Mouse (Mus musculus) lung, postnatal 0 days (tissue): Measurements from ENCODE around the gene 5730455P16Rik. TPM values are rescaled to one million over a fixed set of nuclear protein-coding genes. Genes with fewer than 3 reads are reported as not detected.
"Not testable (repeated sequence)": the region's sequence is repeated elsewhere in the genome, so short reads cannot be mapped to it uniquely, and the experiment has no call there.

Source experiments
- ATAC-seq: fragments of 200-750 bp; cut with Nextera tagmentation; 2 replicates; pipeline ENCODE4 v1.8.0; 2017; ENCODE audit warnings: moderate library complexity
- DNase-seq: peaks from one replicate; pipeline ENCODE4 v3.0.0-alpha.2; 2016; ENCODE audit warnings: low spot score
- H3K27ac ChIP-seq: fragments of 300-500 bp; sonication (generic); 2 replicates; pipeline ENCODE4 v1.5.1; 2014; ENCODE audit warnings: antibody characterized with exemption, mild to moderate bottlenecking, low read length, mixed read lengths
- H3K27me3 ChIP-seq: fragments of 300-500 bp; sonication (generic); replicated peaks from 2 replicates; pipeline ENCODE4 v1.6.1; 2014; ENCODE audit warnings: low read length, mixed read lengths; ENCODE audit not compliant: insufficient read depth
- H3K36me3 ChIP-seq: fragments of 300-500 bp; sonication (generic); 2 replicates; pipeline ENCODE4 v1.6.1; 2014; ENCODE audit warnings: low read length, mixed read lengths; ENCODE audit not compliant: insufficient read depth
- H3K4me1 ChIP-seq: fragments of 300-500 bp; sonication (generic); 2 replicates; pipeline ENCODE4 v1.6.1; 2014; ENCODE audit warnings: antibody characterized with exemption, low read depth, low read length, mixed read lengths; ENCODE audit not compliant: insufficient read depth
- H3K4me2 ChIP-seq: fragments of 300-500 bp; sonication (generic); replicated peaks from 2 replicates; pipeline ENCODE4 v1.6.1; 2014; ENCODE audit warnings: low read depth, mild to moderate bottlenecking, low read length, moderate library complexity, mixed read lengths
- H3K4me3 ChIP-seq: fragments of 300-500 bp; sonication (generic); 2 replicates; pipeline ENCODE4 v1.5.1; 2014; ENCODE audit warnings: low read depth, low read length
- H3K9ac ChIP-seq: fragments of 300-500 bp; sonication (generic); replicated peaks from 2 replicates; pipeline ENCODE4 v1.6.1; 2014; ENCODE audit warnings: low read depth, mild to moderate bottlenecking
- H3K9me3 ChIP-seq: fragments of 300-500 bp; sonication (generic); 2 replicates; pipeline ENCODE4 v1.6.1; 2016; ENCODE audit warnings: low read length, mixed read lengths
- CTCF ChIP-seq: IDR thresholded peaks from 2 replicates; pipeline ENCODE4 v1.5.1; 2016; ENCODE audit warnings: antibody characterized with exemption, mild to moderate bottlenecking
- EP300 ChIP-seq: IDR thresholded peaks from 2 replicates; pipeline ENCODE4 v1.6.1; 2016; ENCODE audit warnings: antibody characterized with exemption, mild to moderate bottlenecking, control low read depth
- WGBS: fragments of 180-500 bp; shearing (Covaris S2); extraction: QIAGEN DNeasy Blood & Tissue Kit; methylation state at CpG from one replicate; pipeline ENCODE4 v1.1.7; 2014; 5-methylcytosine and 5-hydroxymethylcytosine counted together
- polyA plus RNA-seq: library from polyadenylated mRNA; unstranded; fragments of >200 nt; fragmentation: Nextera tagmentation; extraction: Ambion mirVana; gene quantifications from 2 replicates; pipeline ENCODE4 v1.2.1, GENCODE M21; 2015

5730455P16Rik gene
- polyA plus RNA-seq, 1 experiment from 2014 or later: 13.3 TPM

GRCm38 (mm10) chr11:80420202-80420984, 42.6 kb upstream of the 5730455P16Rik start:
- no peaks in the 10 kb centered on the region for H3K36me3 ChIP-seq
- WGBS: 52% methylated on average over 2 of the region's 2 CpGs
- H3K4me3 ChIP-seq: no peak overlapping the region
- H3K4me2 ChIP-seq: no peak overlapping the region
- ATAC-seq (no peak), DNase-seq (no peak)
- no peaks in the 10 kb centered on the region for H3K27me3 ChIP-seq
- no peak for TF ChIP-seq CTCF
- no peak for TF ChIP-seq EP300
- H3K9ac ChIP-seq: no peak overlapping the region
- H3K4me1 ChIP-seq: no peaks in the 10 kb centered on the region
- no peak overlapping the region for H3K27ac ChIP-seq
- no peaks in the 10 kb centered on the region for H3K9me3 ChIP-seq

DNA sequence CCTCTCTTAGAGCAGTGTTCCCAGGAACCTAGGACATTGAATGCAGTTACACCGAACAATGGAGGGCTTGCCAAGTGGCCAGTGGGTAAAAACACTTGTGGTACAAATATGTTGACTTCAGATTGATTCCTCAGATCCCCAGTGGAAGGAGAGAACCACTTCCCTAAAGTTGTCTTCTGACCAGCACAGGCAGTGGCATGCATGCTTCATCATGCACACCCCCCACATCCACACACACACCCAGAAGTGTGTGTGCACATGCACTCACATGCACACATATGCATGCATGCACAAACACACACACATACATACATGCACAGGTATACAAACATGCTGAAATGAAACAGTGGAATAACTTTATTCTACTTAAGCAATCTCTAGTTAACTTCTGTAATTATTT, 41.9 kb upstream of the 5730455P16Rik start:
- Histone ChIP-seq H3K36me3 (no peaks in the 10 kb centered on the region), H3K9me3 (no peaks in the 10 kb centered on the region), H3K4me2 (no peak overlapping the region), H3K27ac (no peak overlapping the region), H3K4me3 (no peak overlapping the region), H3K27me3 (no peaks in the 10 kb centered on the region), H3K9ac (no peak overlapping the region), H3K4me1 (no peaks in the 10 kb centered on the region)
- no peak for DNase-seq
- WGBS: 67% methylated on average over 1 of the region's 1 CpGs
- TF ChIP-seq EP300 (no peak), CTCF (no peak)
- no peak for ATAC-seq

- H3K9me3 ChIP-seq: no peaks in the 10 kb centered on the region
- 76% methylated on average over 5 of the region's 5 CpGs for WGBS
- no peak overlapping the region for H3K27ac ChIP-seq
- DNase-seq (no peak), ATAC-seq (no peak)
- no peak overlapping the region for H3K4me3 ChIP-seq
- no peaks in the 10 kb centered on the region for H3K4me1 ChIP-seq
- no peak overlapping the region for H3K4me2 ChIP-seq
- TF ChIP-seq CTCF: no peak
- TF ChIP-seq EP300: no peak
- H3K27me3 ChIP-seq: no peaks in the 10 kb centered on the region
- no peaks in the 10 kb centered on the region for H3K36me3 ChIP-seq
- no peak overlapping the region for H3K9ac ChIP-seq
These were observed 39.3 kb upstream of the 5730455P16Rik start for GRCm38 (mm10) chr11:80417085-80417484.

DNA sequence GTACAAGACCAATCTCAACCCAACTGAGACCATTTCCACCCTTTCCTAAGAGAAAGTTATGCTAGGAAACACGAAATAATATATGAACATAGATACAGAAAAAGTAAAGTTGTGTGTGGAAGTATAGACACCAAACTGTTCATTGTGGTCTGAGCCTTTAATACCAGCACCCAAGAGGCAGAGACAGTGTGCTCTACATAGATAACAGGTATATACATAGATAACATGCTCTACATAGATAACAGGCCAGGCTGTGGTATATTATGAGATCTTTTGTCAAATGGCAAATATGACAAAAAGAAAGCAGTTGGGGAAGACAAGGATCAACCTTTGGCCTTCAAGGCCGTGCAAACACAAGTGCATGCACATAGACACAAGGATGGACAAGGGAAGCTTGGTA, 32.5 kb upstream of the 5730455P16Rik start:
- Histone ChIP-seq H3K9me3 (no peaks in the 10 kb centered on the region), H3K27ac (no peak overlapping the region), H3K4me2 (no peak overlapping the region), H3K4me1 (no peaks in the 10 kb centered on the region), H3K9ac (no peak overlapping the region), H3K4me3 (no peak overlapping the region), H3K36me3 (peaks cover 10% of the 10 kb centered on the region; the same call in 1 of the 2 replicates), H3K27me3 (no peaks in the 10 kb centered on the region)
- TF ChIP-seq CTCF: no peak
- TF ChIP-seq EP300: no peak
- DNase-seq (no peak), ATAC-seq (no peak)
- 91% methylated on average over 2 of the region's 2 CpGs for WGBS

GRCm38 (mm10) chr11:80407878-80408277, 30.0 kb upstream of the 5730455P16Rik start:
- not testable (repeated sequence) for H3K4me1 ChIP-seq, H3K27me3 ChIP-seq, H3K9me3 ChIP-seq, H3K4me3 ChIP-seq, H3K4me2 ChIP-seq, H3K9ac ChIP-seq, ATAC-seq, DNase-seq, H3K27ac ChIP-seq
- peaks cover 12% of the 10 kb centered on the region; the same call in 1 of the 2 replicates for H3K36me3 ChIP-seq
- 95% methylated on average over 6 of the region's 6 CpGs for WGBS

DNA sequence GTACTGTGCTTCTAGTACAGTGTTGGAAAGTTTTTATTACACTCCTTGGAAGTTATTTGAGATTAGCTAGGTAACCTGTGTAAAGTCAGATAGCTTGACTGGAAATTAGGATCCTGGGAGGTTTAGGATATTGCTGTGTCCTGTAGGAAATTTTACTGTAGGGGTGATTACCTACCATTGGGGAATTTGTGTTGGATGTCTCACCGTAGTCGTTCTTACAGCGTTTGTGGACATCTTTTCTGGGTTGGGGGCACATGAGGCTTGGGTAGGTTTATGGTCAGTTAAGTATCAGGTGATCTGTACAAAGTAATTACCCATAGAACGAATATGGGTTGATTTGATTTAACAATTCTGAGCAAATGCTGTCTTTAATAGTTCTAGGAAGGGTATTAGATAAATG, 18.8 kb upstream of the 5730455P16Rik start:
- no peak overlapping the region for H3K27ac ChIP-seq
- DNase-seq (no peak), ATAC-seq (no peak)
- H3K4me3 ChIP-seq: no peak overlapping the region
- H3K27me3 ChIP-seq: no peaks in the 10 kb centered on the region
- no peaks in the 10 kb centered on the region for H3K9me3 ChIP-seq
- no peaks in the 10 kb centered on the region for H3K4me1 ChIP-seq
- TF ChIP-seq EP300 (no peak), CTCF (no peak)
- no peak overlapping the region for H3K4me2 ChIP-seq
- no peak overlapping the region for H3K9ac ChIP-seq
- H3K36me3 ChIP-seq: peaks cover 23% of the 10 kb centered on the region
- 89% methylated on average over 4 of the region's 4 CpGs for WGBS

GRCm38 (mm10) chr11:80395930-80396329, 18.1 kb upstream of the 5730455P16Rik start:
- peaks cover 27% of the 10 kb centered on the region for H3K36me3 ChIP-seq
- 91% methylated on average over 3 of the region's 3 CpGs for WGBS
- H3K9me3 ChIP-seq: no peaks in the 10 kb centered on the region
- no peak overlapping the region for H3K4me2 ChIP-seq
- ATAC-seq (no peak), DNase-seq (no peak)
- no peaks in the 10 kb centered on the region for H3K4me1 ChIP-seq
- no peaks in the 10 kb centered on the region for H3K27me3 ChIP-seq
- H3K4me3 ChIP-seq: no peak overlapping the region
- no peak overlapping the region for H3K27ac ChIP-seq
- no peak for TF ChIP-seq EP300
- TF ChIP-seq CTCF: no peak
- no peak overlapping the region for H3K9ac ChIP-seq
